Mouse (Mus musculus) CD4-positive helper T cell, adult 2 months (primary cell): ENCODE measurements around the gene Gcnt2.
"Not testable (repeated sequence)": the region's sequence is repeated elsewhere in the genome, so short reads cannot be mapped to it uniquely, and the experiment has no call there.

Experiments
- DNase-seq: peaks from one replicate; pipeline ENCODE4 v3.0.0-alpha.2; 2012; ENCODE audit warnings: low read depth, missing footprints, low spot score

The Gcnt2 gene

GRCm38 (mm10) chr13:40904080-40904479 is 44.5 kb downstream of the Gcnt2 start:
- DNase-seq: no peak

GRCm38 (mm10) chr13:40906528-40906927 is 47.0 kb downstream of the Gcnt2 start:
- no peak for DNase-seq

- DNase-seq: no peak
Measured at GRCm38 (mm10) chr13:40907274-40907673, 47.7 kb downstream of the Gcnt2 start.

- no peak for DNase-seq
Measured at GRCm38 (mm10) chr13:40908044-40908443, 48.5 kb downstream of the Gcnt2 start.

- DNase-seq: no peak
Measured at GRCm38 (mm10) chr13:40909060-40909459, 49.5 kb downstream of the Gcnt2 start.

GRCm38 (mm10) chr13:40910047-40910446 is 50.5 kb downstream of the Gcnt2 start:
- no peak for DNase-seq

- no peak for DNase-seq
Measured at GRCm38 (mm10) chr13:40911951-40912350, 52.4 kb downstream of the Gcnt2 start.

- DNase-seq: no peak
Measured at GRCm38 (mm10) chr13:40913395-40914018, 54.0 kb downstream of the Gcnt2 start.

- no peak for DNase-seq
Measured at GRCm38 (mm10) chr13:40914053-40914585, 54.6 kb downstream of the Gcnt2 start.

GRCm38 (mm10) chr13:40916321-40917160 is 57.0 kb downstream of the Gcnt2 start:
- no peak for DNase-seq

GRCm38 (mm10) chr13:40917161-40918091 is 57.9 kb downstream of the Gcnt2 start:
- peak; percentile 35 for DNase-seq

- DNase-seq: no peak
Measured at GRCm38 (mm10) chr13:40921326-40922059, 61.9 kb downstream of the Gcnt2 start.

GRCm38 (mm10) chr13:40922311-40922877 is 62.8 kb downstream of the Gcnt2 start:
- DNase-seq: peak; percentile 68

GRCm38 (mm10) chr13:40923756-40924315 is 64.3 kb downstream of the Gcnt2 start:
- DNase-seq: peak; percentile 43

- no peak for DNase-seq
Measured at GRCm38 (mm10) chr13:40928192-40928898, 68.8 kb downstream of the Gcnt2 start.

- DNase-seq: not testable (repeated sequence)
Measured at GRCm38 (mm10) chr13:40931871-40932270, 72.3 kb downstream of the Gcnt2 start.

- no peak for DNase-seq
Measured at GRCm38 (mm10) chr13:40932573-40932972, 73.0 kb downstream of the Gcnt2 start.

GRCm38 (mm10) chr13:40934341-40934740 is 74.8 kb downstream of the Gcnt2 start:
- no peak for DNase-seq

- no peak for DNase-seq
Measured at GRCm38 (mm10) chr13:40937586-40937985, 78.0 kb downstream of the Gcnt2 start.
